Mouse (Mus musculus) MEL-GATA-1-ER (cell line): Measurements from ENCODE around the gene Ptprcap.

Experiments
- DNase-seq: peaks from one replicate; pipeline ENCODE4 v3.0.0-alpha.2; 2012; ENCODE audit warnings: low read depth; ENCODE audit errors: extremely low read depth

Gene Ptprcap

DNA sequence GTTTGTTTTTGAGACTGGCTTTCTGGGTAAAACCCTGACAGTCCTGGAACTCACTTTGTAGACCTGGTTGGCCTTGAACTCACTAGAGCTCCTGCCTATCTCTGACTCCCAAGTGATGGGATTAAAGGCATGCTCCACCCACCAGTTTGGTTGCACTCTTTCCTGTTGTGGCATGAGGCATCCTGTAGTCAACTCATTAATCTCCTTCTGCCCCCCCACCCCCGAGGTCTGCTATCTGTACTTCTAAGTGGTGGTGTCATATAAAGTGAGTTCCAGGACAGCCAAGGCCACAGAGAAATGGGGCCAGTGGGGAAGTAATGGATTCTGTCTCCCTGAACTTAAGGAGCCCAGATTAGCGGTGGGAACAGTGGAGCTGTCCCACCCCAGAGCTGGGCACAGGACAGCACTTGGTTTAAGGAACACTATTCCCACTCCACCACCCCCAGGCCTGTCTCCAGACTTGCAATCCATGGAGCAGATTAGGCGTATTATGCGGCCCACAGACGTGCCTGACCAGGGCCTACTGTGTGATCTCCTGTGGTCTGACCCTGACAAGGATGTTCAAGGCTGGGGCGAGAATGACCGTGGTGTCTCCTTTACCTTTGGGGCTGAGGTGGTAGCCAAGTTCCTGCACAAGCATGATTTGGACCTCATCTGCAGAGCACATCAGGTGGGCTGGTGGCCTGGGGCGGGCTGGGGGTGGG, 40.8 kb downstream of the Ptprcap start:
- DNase-seq: no peak

DNA sequence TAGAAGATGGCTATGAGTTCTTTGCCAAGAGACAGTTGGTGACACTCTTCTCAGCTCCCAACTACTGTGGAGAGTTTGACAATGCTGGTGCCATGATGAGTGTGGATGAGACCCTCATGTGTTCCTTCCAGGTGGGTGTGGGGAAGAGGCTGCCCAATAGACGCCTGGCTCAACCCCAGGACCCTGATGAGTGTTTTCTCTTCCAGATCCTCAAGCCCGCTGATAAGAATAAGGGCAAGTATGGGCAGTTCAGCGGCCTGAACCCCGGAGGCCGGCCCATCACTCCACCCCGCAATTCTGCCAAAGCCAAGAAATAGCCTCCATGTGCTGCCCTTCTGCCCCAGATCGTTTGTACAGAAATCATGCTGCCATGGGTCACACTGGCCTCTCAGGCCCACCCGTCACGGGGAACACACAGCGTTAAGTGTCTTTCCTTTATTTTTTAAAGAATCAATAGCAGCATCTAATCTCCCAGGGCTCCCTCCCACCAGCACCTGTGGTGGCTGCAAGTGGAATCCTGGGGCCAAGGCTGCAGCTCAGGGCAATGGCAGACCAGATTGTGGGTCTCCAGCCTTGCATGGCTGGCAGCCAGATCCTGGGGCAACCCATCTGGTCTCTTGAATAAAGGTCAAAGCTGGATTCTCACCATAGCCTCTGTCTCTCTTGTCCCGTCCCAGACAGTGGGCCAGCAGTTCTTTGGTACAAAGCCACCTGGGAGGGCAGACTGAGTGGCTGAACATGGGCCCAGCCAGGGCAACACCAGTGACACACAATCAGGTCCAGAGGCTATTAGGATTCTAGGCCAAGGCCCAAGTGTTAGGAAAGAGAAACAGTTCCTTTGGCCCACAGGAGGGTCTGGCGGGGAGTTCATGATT, 41.6 kb downstream of the Ptprcap start:
- DNase-seq: no peak

DNA sequence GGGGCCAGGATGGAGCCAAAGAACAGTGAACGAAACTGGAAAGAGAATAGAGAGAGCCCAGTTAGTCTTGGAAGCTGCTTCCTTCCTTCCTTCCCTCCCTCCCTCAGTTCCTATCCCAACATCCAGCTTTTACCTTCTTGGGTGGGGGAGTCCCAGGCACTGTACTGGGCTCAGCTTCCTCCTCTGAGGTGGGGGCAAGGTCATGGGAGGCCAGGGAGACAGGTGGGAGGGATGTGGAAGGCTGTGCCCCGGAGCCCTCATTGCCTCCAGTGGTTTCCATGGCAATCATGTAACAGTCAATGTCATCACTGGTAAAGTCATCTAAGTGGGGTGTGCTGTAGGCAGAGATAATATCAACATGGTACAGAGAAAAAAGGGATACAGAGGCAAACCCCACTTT, 42.6 kb downstream of the Ptprcap start:
- DNase-seq: no peak

DNA sequence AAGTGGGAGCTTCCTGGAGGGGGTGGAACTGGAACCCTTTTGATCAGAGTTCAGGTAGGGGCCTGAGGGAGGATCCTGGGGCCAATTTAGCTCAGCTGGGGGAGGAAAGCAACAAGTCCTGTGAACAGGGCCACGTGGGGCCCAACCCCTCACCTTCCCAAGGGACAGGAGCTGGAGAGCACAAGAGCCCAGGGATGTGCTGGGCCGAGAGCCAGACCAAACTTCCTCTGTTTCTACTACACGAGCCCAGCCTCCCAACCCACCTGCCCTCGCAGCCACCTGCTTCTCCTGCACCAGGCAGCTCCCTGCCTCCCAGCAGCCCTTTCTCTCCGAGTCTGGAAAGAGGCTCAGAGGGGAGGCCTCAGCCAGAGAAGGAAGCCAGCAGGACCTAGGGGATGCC, 43.1 kb downstream of the Ptprcap start:
- no peak for DNase-seq

DNA sequence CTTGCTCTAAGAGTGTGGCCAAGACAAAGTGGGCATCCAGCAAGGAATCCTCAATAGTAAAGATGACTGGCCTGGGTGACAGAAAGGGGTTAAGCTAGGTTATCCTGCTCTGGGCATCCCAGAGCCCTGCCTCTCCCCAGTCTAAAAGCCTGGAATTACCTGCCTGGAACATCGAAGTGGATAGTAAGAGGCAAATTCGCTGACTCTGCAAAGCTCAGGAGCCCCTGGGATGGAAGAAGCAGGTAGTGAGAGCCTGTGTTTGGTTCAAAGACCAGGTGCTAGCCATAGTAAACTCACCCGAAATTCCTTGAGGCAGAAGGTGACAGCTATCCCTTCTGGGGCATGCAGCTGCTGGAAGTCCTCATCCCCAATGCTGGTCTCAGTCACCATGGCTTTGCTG, 43.8 kb downstream of the Ptprcap start:
- no peak for DNase-seq

DNA sequence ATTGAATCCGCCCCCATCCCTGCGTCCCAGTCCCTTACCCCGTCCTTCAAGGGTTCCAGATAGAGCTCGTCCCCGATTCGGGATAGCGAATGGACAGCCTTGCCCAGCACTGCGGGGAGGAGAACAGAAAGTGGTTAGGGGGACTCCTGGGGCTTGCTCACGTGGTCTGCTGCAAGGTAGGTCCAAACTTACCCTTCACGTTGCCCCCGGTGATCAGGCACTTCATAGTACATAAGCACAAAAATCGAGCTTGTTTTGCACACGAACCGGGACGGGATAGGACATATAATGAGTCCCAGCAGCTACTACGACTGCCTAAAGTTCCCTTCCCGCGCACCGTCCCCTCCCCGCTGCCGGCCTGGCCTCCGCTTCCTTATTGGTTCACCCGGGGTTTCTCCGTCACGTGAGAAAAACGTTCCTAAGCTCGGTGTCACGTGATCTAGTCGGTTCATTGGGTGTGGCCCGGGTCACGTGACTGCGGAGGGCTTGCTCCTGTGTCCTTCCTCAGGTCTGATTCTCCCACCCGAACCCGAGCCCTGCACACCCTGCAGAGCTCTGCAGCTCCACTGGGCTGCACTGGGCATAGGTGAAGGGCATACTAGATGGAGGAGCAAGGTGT, 48.0 kb downstream of the Ptprcap start, which contains the start of gene Rad9a:
Gene Rad9a (minus strand): TSS at position 372 of the 619 bp plus-strand sequence.
- DNase-seq: peak; percentile 96

DNA sequence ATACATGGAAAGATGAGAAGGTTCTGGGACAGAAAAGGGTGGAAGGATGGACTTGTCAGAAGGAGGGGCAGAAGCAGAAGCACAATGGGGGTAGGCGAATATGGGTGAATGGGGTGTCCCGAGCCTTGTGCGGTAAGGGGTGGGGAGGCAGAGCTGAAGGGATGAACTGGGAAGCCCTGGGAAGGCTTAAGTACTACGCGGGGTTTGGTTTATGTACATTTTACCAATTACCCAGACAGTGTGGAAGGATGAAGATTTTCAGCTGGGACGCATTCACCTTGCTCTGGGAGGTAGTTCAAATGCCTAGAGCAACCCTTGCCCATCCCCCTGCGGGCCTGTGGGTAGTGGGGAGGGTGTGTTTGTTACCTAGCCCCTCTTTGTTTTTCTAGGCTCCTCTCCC, 48.7 kb downstream of the Ptprcap start:
- DNase-seq: no peak

DNA sequence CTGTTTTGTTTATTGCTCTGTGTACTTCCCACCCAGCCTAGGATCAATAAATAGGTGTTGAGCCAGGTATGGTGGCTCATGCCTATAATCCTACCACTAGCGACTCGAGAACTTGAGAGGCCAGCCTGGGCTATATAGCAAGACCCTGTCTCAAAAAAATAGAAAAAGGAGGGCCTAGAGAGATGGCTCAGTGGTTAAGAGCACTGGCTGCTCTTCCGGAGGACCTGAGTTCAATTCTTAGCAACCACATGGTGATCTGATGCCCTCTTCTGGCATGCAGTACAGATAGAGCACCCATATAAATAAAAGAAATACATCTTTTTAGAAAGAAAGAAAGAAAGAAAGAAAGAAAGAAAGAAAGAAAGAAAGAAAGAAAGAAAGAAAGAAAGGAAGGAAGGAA, 49.7 kb downstream of the Ptprcap start:
- no peak for DNase-seq

DNA sequence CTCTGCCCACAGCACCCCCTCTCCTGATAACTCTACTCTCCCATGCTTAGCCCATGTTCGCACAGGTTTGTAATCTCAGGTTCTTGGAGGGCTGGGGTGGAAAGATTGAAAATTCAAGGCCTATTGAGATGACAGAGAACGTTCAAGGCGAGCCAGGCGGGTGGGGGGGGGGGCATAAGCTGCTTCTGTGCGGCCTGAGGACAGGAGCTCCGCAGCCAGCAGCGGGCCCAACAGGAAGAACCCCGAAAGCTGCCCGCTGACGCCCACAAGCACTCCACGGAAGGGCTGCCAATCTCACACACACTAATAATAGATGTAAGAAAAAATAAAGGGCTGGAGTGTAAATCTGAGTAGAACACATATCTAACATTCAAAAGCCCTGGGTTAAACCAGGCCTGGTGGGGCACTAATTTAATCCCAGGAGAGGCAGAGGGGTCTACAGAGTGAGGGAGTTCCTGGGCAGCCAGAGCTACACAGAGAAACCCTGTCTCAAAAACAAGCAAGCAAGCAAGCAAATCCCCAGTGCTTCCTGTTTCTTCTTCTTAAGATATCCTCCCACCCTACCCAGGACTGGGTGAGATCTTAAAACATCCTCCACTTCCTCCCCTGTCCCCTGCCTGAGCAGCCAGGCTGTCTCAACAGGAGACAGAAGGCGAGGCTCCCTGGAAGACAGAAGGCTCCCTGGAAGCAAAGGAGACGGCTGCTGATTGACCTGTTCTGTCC, 50.4 kb downstream of the Ptprcap start:
- no peak for DNase-seq

DNA sequence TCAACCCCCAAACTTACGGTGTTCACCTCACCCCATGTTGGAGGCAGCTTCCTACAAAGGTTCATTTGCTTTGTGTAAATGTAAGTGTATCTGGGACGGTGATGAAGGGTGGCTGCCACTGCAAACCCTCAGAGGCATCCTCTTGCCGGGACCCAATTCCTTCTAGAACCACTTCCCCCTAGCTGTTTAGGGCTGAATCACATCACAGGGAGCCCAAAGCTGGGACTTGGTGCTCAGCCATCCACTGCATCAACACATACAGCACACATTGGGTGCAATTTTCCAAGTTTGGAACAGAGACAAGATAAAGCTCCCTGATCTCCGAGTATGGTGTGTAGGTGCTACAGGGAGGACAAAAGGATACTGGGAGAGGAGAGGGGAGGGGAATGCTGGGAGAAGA, 51.5 kb downstream of the Ptprcap start:
- DNase-seq: no peak
